Mouse (Mus musculus): ENCODE results near the gene C2.

Gene C2

GRCm38 (mm10) chr17:34898160-34898586, at the start of gene C2, which contains the start of gene Ehmt2:
C2 (minus strand) TSS chr17:34898265.
Ehmt2 (plus strand) TSS chr17:34898469.
- DNase-seq: peak; percentile 83 to 85

- no peak for DNase-seq
Measured at GRCm38 (mm10) chr17:34947606-34948005, 49.5 kb upstream of the C2 start.

GRCm38 (mm10) chr17:34946486-34947140, 48.5 kb upstream of the C2 start:
- no peak for DNase-seq

GRCm38 (mm10) chr17:34944362-34944761, 46.3 kb upstream of the C2 start:
- DNase-seq: no peak

GRCm38 (mm10) chr17:34943128-34943815, 45.2 kb upstream of the C2 start:
- DNase-seq: no peak

- DNase-seq: no peak
Measured at GRCm38 (mm10) chr17:34941344-34942041, 43.4 kb upstream of the C2 start.

GRCm38 (mm10) chr17:34937960-34938505, 40.0 kb upstream of the C2 start:
- DNase-seq: no peak

- no peak for DNase-seq
Measured at GRCm38 (mm10) chr17:34934830-34935229, 36.8 kb upstream of the C2 start.

GRCm38 (mm10) chr17:34934031-34934430, 36.0 kb upstream of the C2 start:
- DNase-seq: no peak

GRCm38 (mm10) chr17:34932287-34932686, 34.2 kb upstream of the C2 start:
- no peak for DNase-seq

GRCm38 (mm10) chr17:34931735-34932098, 33.7 kb upstream of the C2 start:
- DNase-seq: peak; percentile 53 to 64

GRCm38 (mm10) chr17:34931061-34931734, 33.1 kb upstream of the C2 start, which contains the start of gene Neu1:
Neu1 (plus strand) TSS chr17:34931253.
- DNase-seq: peak; percentile 91 to 95

- DNase-seq: no peak
Measured at GRCm38 (mm10) chr17:34928841-34929240, 30.8 kb upstream of the C2 start.

GRCm38 (mm10) chr17:34927306-34928019, 29.4 kb upstream of the C2 start:
- DNase-seq: no peak

- no peak for DNase-seq
Measured at GRCm38 (mm10) chr17:34924258-34924657, 26.2 kb upstream of the C2 start.

GRCm38 (mm10) chr17:34922939-34923338, 24.9 kb upstream of the C2 start:
- peak in 1 of 2 experiments; percentile 31 for DNase-seq

GRCm38 (mm10) chr17:34917188-34917587, 19.1 kb upstream of the C2 start:
- DNase-seq: no peak

- DNase-seq: no peak
Measured at GRCm38 (mm10) chr17:34916316-34916715, 18.3 kb upstream of the C2 start.

GRCm38 (mm10) chr17:34915410-34915831, 17.4 kb upstream of the C2 start:
- DNase-seq: no peak

- no peak for DNase-seq
Measured at GRCm38 (mm10) chr17:34913930-34914665, 16.0 kb upstream of the C2 start, which contains the start of gene Slc44a4. Slc44a4 (plus strand) TSS chr17:34914466.

GRCm38 (mm10) chr17:34911945-34912351, 13.9 kb upstream of the C2 start:
- DNase-seq: peak; percentile 84 to 90
